Mouse (Mus musculus) gonadal fat pad, adult 2 months (tissue): ENCODE measurements at regions not wholly inside any gene's neighbourhood (a gene's known extent, or its start where the extent isn't known, plus 50 kb on each side); places are given as distances from the start of the nearest gene placed in this dataset.

Experiments used
- DNase-seq: peaks from one replicate; pipeline ENCODE4 v3.0.0-alpha.2; 2012; ENCODE audit warnings: low read depth

DNA sequence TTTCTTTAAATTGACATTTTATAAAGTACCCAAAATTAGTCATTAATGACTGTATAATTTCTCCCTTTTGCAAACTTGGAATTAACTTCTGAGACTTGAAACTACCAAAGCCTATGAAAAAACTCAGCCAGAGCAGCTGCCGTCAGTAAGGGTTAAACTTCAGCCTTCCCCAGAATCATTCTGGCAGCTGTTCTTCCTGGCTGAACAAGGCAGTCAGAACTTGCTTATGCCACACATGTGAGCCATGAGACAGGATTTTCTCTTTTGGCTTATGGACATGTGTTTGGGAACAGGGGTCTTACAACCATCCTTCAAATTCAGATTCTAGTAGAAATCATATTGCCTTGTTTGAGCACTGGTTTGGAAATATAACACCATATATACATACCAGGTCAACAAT is 422.4 kb upstream of the Fat1 start:
- no peak for DNase-seq

DNA sequence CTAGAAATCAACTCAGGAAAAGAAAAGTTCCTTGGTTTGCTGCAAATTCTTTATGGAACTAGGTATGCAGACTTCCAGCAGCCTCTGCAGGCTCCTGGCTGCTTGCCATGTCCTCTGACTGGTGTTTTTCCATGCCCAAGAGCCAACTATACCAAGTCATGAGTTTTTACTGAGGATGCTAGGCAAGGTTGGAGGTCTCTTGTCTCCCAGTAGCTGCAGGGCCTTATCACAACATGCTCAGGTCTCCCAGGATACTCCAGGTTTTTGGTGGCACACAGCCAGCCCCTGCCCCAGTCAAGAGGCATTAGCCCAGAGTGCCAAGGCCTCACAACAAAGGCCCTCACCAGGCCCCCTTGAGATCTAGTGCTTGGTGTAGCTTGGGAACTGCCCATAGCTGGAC is 409.3 kb upstream of the Fat1 start:
- DNase-seq = no peak

- DNase-seq = no peak
Measured at GRCm38 (mm10) chr8:44529696-44530095, 405.6 kb upstream of the Fat1 start.

DNA sequence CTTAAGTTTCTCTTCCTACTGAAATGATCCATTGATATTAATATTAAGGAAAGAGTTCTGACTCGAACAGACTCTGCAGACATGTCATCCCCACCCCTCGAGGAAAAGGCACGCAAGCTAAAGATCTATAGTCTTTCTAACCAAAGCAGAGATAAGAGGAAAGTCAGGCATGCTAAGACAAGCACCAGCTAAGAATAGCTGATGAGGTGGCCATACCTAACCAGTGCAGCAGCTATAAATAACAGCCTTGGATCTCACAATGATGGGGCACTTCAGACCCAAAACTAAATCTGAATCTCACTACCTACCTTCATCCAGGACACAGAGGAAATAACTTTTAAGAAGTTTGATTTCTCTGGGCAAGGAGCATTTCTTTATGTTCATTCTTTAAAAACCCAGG is 386.4 kb upstream of the Fat1 start:
- no peak for DNase-seq

- DNase-seq = no peak
Measured at GRCm38 (mm10) chr8:44559161-44559560, 376.1 kb upstream of the Fat1 start.

DNA sequence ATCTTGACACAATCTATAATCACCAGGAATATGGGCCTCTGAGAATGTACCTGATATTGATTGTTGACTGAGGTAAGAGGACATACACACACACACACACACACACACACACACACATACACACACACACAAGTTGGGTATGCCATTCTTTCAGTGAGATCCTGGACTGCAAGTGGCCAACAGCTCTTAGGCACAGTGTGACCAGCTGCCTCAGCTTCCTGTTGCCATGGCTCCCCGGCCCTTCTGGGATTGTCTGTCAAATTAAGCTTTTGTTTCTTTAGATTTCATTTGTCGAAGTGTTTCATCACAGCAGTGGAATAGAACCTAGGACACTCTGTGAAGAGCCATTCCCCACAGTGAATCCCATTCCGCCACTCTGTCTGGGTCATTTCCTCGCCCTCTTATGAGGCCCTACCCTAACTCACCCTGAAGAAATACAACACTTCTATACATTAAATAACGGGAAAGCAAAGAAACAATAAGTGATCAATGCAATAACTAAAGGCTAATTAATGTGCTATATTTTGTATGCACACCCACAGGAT is 358.9 kb upstream of the Fat1 start:
- no peak for DNase-seq

- DNase-seq = no peak
Measured at GRCm38 (mm10) chr8:44576993-44577392, 358.3 kb upstream of the Fat1 start.
